Mouse (Mus musculus) spleen, adult 2 months (tissue): ENCODE data around the gene Nol4l. TPM values are rescaled to one million over a fixed set of nuclear protein-coding genes. Genes with fewer than 3 reads are reported as not detected.

ENCODE experiments used
- DNase-seq, 2 experiments: peaks; one replicate each; pipeline versions ENCODE4 v3.0.0 to v3.0.0-alpha.2; 2012 to 2021; ENCODE audit warnings: low spot score in 2 of 2, low read depth in 1 of 2
- H3K27ac ChIP-seq: fragments of 200-500 bp; 2 replicates; pipeline ENCODE4 v1.5.1; 2012; ENCODE audit warnings: low read length, inconsistent platforms; ENCODE audit not compliant: insufficient read depth
- H3K27me3 ChIP-seq: fragments of 200-500 bp; 2 replicates; pipeline ENCODE4 v1.6.1; 2012; ENCODE audit warnings: mild to moderate bottlenecking, moderate library complexity, low read length, inconsistent platforms; ENCODE audit not compliant: control insufficient read depth, insufficient read depth
- H3K36me3 ChIP-seq: fragments of 200-500 bp; 2 replicates; pipeline ENCODE4 v1.6.1; 2012; ENCODE audit warnings: mild to moderate bottlenecking, low read length, inconsistent platforms; ENCODE audit not compliant: control insufficient read depth, insufficient read depth
- H3K4me1 ChIP-seq: fragments of 200-500 bp; 2 replicates; pipeline ENCODE4 v1.6.1; 2011; ENCODE audit warnings: inconsistent platforms; ENCODE audit not compliant: control insufficient read depth, insufficient read depth, insufficient read length
- H3K4me3 ChIP-seq: fragments of 200-500 bp; 2 replicates; pipeline ENCODE4 v1.5.1; 2011; ENCODE audit warnings: mild to moderate bottlenecking, inconsistent platforms; ENCODE audit not compliant: insufficient read depth, insufficient read length; ENCODE audit errors: extremely low read depth
- CTCF ChIP-seq: fragments of 200-500 bp; IDR thresholded peaks from 2 replicates; pipeline ENCODE4 v1.5.1; 2011; ENCODE audit warnings: mild to moderate bottlenecking, inconsistent platforms; ENCODE audit not compliant: insufficient read depth, insufficient read length, insufficient replicate concordance; ENCODE audit errors: extremely low read depth
- POLR2A ChIP-seq: fragments of 200-500 bp; IDR thresholded peaks from 2 replicates; pipeline ENCODE4 v1.6.1; 2011; ENCODE audit warnings: low read depth, low read length, inconsistent platforms
- WGBS: fragments of 180-500 bp; shearing (Covaris S2); methylation state at CpG from one replicate; pipeline ENCODE4 v1.1.7; 2018; 5-methylcytosine and 5-hydroxymethylcytosine counted together
- polyA plus RNA-seq: library from polyadenylated mRNA; depleted of rRNA; stranded (reverse); fragments of >200 nt; gene quantifications from 2 replicates; pipeline ENCODE4 v1.2.3, GENCODE M21; 2012

Nol4l gene
- polyA plus RNA-seq, 1 experiment: 2.5 TPM

DNA sequence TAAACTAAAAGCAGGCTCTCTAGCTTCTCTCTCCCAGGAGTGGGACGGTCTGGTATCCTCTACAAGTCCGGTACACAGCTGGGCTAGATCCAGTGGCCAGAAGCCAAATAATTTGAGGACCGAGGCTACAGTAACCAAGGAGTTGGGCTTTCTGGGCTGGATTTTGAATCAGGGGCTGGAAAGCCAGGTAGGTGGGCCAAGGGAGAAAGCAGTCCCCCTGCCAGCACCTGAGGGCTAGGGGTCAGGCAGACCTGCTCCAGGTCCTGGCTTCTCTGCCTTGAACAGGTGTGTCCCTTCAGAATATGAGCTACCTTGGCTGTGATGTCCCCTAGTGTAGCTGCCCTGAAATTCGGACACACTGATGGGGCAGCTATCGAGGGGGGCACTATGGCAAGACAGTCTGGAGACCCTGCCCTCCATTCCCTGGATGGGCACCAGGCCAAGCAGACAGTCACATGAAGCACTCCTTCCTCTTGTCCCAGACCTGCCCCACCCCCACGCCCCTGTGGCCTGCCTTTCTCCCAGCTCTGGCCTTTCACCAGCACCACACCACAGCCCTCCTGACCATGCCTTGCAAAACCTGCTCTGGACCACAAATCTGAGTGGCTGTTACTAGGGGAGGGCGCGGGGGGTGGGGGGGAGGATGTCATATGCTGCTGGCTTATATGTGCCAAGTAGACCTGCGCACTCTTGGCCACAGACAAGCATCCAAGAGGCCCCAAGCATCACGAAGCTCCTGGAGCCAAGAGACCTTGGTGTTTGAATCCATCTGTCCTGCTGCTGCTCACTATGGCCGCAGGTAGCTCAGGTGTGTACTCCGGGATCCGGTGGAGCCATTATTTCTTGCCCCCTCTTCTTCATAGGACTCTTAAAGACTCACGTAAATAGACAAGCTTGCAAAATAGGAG is 17.1 kb downstream of the Nol4l start:
- 87% methylated on average over 14 of the region's 14 CpGs for WGBS
- Histone ChIP-seq H3K27me3 (no peaks in the 10 kb centered on the region), H3K4me3 (no peak overlapping the region), H3K36me3 (no peaks in the 10 kb centered on the region), H3K27ac (no peak overlapping the region), H3K4me1 (peaks cover 13% of the 10 kb centered on the region)
- TF ChIP-seq POLR2A (no peak), CTCF (no peak)
- DNase-seq: no peak

DNA sequence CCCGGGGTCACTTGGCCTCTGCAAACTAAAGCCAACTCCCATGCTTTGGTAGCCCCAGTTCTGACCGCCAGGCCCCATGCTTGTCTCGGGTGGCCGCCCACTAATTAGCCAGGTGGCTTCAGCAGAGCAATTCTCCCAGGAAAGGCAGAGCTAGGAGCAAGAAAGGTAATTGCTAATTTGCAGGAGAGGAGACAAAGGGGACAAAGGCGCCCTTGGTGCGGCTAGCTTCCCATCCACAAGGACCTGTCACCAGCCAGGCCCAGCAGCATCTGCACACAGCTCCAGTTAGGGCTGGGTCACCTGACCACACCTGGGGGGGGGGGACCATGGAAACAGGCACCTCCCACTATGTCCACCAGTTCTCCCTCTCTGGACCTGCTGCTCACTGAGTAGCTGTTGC is 18.2 kb downstream of the Nol4l start:
- peaks cover 14% of the 10 kb centered on the region for H3K4me1 ChIP-seq
- no peak overlapping the region for H3K27ac ChIP-seq
- no peaks in the 10 kb centered on the region for H3K36me3 ChIP-seq
- no peak for DNase-seq
- WGBS: 89% methylated on average over 6 of the region's 6 CpGs
- no peak overlapping the region for H3K4me3 ChIP-seq
- no peaks in the 10 kb centered on the region for H3K27me3 ChIP-seq
- no peak for TF ChIP-seq POLR2A
- no peak for TF ChIP-seq CTCF

DNA sequence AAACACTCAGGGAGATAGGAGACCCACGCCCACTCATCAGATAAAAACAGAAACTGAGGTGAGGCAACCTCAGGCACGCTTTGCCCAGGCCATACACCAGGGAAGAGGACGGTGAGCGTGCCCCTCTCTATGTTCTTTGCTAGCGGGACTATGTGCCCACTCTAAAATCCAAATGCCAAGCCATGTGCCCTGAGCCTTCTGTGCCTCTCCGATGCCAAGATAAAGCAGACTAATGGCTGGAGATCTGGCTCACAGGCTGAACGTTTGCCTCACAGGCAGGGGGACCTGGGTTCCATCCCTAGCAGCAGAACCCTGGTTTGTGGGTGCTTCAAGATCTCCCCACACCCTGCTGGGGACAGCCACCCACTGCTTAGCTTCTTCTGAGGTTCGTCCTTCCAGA is 19.6 kb downstream of the Nol4l start:
- Histone ChIP-seq H3K36me3 (no peaks in the 10 kb centered on the region), H3K27ac (no peak overlapping the region), H3K4me3 (no peak overlapping the region), H3K27me3 (no peaks in the 10 kb centered on the region), H3K4me1 (peaks cover 20% of the 10 kb centered on the region)
- no peak for DNase-seq
- TF ChIP-seq CTCF: no peak
- no peak for TF ChIP-seq POLR2A
- 81% methylated on average over 8 of the region's 8 CpGs for WGBS

DNA sequence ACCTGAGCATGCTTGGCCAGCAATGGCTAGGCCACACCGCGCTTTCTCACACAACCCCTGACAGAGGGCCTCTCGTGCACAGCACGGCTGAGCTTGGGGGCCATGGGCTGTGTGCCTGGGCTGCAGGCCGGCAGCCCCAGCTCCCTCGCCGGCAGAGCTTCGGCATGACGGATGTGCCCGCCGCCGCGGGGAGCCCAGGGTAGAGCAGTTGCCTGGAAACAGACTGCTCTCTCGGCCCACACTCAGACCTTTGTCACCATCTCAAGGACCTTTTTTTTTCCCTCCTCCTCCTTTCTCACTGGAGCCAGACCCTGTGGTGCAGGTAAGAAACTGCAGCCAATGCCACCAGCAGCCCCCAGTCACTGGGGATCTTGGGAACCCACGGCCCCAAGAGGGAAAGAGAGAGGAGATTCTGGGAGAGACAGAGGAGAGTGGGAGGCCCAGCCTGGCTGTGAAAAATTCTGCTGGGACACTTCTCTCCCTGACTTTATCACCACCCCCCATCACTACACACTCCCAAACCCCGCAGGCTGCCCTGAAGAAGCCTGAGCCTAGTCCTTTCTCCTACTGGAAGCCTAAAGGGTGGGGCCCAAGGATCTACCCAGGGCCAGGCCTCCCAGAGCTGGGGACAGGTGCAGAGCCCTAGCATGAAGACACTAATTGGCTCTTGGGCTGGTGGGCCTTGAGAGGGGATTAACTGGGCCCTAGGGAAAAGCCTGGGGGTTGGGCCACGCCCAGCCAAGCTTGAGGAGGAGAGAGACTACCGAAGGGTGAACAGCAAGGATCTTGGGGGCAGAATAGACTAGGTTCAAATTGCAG is 20.4 kb downstream of the Nol4l start:
- H3K4me1 ChIP-seq: peaks cover 20% of the 10 kb centered on the region
- 36% methylated on average over 18 of the region's 18 CpGs for WGBS
- no peak for DNase-seq
- H3K36me3 ChIP-seq: no peaks in the 10 kb centered on the region
- H3K4me3 ChIP-seq: no peak overlapping the region
- H3K27ac ChIP-seq: no peak overlapping the region
- no peaks in the 10 kb centered on the region for H3K27me3 ChIP-seq
- TF ChIP-seq POLR2A: no peak
- TF ChIP-seq CTCF: no peak

DNA sequence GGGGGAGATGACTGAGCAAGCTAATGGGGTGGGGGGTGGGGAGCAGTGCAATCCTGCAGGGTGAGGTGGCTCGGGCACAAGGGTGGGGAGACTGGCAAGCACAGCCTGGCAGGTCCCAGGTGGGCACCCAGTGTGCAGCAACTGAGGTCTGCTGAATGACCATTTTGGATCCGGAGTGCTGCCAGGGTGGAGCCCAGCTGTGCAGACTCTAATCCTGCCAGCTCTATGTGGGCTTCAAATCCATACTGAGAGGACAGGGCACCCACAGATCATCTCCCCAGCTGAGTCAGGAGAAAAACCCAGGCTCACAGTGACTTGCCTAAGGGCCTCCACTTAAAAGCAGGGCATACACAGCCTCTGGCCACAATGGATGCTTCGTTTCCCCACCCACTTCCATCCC is 21.4 kb downstream of the Nol4l start:
- Histone ChIP-seq H3K36me3 (no peaks in the 10 kb centered on the region), H3K4me1 (peaks cover 20% of the 10 kb centered on the region), H3K27me3 (no peaks in the 10 kb centered on the region), H3K27ac (no peak overlapping the region), H3K4me3 (no peak overlapping the region)
- TF ChIP-seq CTCF (no peak), POLR2A (no peak)
- DNase-seq: no peak
- 84% methylated on average over 3 of the region's 3 CpGs for WGBS

DNA sequence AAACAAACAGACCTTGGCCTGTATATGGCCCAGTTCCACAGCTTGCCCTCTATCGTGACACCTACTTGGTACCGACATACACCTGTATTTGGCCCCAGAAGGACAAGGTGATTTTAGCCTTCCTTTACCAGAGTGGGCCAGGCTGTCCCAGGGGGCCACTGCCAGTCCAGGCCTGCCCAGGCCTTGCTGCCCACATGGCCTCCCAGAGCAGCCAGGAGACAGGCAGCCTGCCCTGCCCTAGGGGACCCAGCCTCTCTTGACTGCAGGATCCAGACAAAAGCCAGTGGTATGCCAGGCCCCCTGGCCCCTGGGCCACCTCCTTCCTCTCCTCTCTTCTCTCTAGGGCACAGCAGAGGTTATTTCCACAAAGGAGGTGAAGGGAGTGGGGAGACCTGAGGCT is 21.8 kb downstream of the Nol4l start:
- no peaks in the 10 kb centered on the region for H3K36me3 ChIP-seq
- no peak overlapping the region for H3K27ac ChIP-seq
- H3K4me3 ChIP-seq: no peak overlapping the region
- WGBS: 98% methylated on average over 2 of the region's 2 CpGs
- no peaks in the 10 kb centered on the region for H3K27me3 ChIP-seq
- H3K4me1 ChIP-seq: peaks cover 20% of the 10 kb centered on the region
- DNase-seq: no peak
- TF ChIP-seq CTCF: no peak
- TF ChIP-seq POLR2A: no peak
